Mouse (Mus musculus) ovary, adult 18-20 months (tissue): ENCODE measurements around the gene Prkab1.

Source experiments
- DNase-seq: peaks from one replicate; pipeline ENCODE4 v3.0.0; 2022; ENCODE audit warnings: low spot score, mixed read lengths

The Prkab1 gene

DNA sequence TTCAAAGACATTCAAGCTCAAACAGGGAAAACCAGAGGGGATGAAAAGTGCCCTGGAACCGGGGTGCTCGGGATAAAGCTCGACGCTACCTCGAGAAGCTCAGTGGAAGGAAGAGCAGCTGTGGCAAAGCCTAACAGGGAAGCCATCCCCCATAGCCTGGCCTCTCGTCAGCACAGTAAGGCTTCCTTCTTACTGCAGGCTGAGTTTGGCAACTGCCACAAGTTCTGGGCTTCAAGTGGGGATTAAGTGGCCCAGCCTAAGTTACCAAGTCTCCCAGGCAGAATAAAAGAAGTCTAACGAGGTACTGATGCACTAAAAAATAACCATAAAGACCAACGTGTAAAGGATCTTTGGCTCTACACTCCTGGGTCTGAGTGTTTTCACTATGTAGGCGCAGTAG is 6.1 kb downstream of the Prkab1 start:
- DNase-seq, result no peak

DNA sequence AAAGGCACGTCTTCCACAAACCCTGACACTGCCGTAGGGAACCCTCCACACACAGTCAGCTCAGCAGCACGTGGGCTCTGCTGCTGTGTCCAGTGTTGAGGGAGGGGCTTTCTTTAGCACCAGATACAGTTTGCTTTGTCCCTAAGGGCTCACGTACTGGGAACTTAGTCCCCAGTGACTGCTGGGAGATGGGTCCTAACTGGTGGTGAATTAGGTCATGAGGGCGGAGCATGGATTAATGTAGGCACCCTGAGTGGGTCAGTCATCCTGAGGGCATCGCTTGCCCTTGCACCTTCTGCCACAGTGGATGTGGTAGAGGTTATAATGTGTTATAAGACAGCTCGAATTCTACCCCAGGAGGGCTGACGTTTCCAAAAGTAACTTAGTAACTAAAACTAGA is 6.9 kb downstream of the Prkab1 start:
- no peak for DNase-seq

DNA sequence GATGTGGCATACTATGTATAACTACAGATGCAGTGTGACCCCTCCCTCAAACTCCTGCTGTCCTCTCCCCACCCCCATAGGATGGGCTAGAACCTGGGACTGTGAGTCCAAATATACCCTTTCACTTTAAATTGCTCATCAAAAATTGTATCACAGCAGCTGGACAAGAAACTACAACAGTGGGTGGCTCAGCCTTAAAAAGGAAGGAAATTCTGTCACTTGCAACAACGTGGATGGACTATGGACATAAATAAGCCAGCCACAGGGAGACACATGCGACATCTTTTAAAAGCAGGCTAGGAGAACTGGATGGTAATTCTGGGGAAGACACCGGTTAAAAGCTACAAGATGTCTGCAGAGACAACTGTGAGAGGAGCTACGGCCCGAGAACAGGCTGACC is 7.8 kb downstream of the Prkab1 start:
- DNase-seq, result no peak

GRCm38 (mm10) chr5:116014237-116014636 is 10.1 kb downstream of the Prkab1 start:
- no peak for DNase-seq

DNA sequence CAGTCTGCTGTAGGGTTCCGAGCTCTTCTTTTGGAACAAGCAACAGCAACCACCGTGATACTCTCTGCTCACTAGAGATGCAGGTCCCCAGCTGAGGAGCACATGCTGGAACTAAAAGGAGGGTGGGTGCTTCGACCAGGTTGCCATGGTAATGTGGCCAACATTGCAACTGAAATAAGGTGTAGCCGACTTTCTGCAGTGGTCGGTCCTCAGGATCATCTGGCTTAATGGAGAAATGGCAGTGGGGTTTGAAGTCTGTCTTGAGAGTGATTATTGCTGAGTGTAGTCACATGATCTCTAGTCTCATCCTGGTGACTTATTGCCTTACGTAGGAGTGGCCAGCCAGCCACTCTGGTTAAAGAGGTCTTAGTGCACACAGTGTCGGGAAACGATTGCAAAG is 10.5 kb downstream of the Prkab1 start:
- no peak for DNase-seq

DNA sequence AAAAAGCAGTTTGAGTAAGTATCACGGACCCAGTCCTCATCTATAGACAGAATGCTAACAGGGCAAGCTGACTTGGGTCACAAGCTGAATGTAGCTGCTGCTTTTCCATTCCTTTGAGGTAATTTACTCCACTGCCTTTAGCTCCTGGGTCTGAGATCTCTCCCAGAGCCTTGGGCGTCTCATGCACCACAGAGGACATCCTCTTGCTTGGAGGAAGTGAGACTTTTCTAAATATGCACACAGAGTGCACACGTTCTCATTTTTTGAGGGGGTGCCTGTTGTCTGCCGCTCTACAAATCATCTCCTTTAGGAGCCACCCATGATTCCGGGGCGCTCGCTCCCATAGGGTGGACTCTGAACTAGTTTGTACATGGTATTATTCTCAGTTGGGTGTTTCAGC is 11.8 kb downstream of the Prkab1 start:
- no peak for DNase-seq

DNA sequence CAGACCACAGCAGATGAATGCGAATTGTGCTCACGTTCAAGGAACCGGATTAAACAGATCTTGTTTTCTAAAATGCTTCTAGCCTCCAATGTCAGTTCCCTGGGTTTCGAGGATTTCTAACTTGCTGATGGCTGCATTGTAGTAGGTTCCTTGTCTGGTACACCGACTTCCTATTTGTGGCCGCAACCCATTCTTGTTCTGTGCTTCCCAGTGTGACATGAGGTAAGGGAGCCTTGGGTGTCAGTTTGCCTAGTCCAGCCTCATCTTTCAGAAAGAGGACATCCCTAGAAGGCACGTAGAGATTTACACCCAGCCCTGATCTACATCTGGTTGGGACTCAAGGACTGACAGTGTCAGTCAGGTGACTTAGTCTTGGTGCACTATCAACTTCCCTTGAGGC is 12.6 kb downstream of the Prkab1 start:
- no peak for DNase-seq

DNA sequence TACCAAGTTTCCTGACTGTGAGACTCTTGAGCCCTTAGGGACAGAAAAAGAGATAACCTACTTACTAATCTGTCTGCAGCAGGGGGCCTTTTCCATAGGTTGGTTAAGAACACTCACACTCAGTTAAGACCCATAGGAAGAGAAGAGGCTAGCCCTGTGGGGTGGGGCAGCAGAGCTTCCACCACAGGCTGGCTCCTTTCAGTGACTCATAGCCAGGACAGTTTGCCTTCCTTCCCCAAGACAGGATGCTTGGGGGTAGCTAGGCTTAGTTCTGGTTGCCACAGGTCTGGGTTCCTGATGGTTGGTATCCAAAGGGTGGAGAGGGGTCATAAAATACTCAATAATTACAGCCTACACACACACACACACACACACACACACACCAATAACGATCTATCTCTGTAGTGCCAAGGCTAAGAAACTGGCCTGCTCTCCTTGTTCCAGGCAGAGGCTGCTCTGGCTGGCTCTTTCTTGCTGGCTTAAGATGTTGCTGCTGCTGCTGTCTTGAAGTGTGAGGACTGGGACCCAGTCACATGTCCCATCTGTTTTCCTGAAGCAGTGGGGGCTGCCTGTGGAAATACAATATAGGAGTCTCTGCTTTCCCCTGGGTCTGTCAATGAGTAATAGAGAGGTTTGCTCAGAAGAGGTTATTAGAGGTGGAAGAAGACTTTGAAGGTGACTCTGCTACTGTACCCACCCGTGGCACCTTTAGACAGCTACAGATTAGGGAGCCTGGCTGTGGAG is 14.3 kb downstream of the Prkab1 start:
- no peak for DNase-seq

DNA sequence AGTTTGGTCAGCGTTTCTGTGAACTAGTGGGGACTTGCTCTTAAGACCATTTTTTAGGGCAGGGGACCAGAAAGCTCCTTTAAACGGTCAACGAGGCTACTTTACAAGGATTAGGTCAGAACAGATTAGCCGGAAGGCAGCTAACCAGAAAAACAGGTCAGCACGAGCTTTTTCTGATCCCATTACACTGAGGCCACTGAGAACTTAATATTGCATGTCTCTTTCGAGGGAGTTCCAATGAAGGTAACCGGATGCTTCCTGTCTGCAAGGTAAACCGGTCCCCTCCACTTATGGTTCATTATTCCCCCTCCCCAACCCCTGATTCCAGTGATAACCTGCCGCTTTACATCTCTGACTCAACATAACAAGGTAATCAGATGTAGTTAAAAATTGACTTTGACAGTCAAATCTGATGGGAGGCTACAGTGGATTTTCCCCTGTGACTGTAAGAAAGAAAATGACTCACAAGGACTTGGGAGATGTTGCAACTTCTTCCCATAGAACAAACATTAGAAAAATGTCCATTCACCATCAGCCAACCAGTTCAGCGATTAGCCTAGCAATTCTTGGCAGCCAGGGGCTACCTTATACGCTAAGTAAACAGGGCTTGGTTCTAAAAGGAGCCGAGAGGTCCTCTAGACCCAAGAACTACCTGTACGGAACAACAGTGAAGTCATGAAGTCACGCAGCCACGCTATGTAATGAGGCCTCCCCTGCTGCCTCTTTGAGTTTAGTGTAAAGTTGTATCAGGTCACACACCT is 15.0 kb downstream of the Prkab1 start:
- DNase-seq, result no peak

DNA sequence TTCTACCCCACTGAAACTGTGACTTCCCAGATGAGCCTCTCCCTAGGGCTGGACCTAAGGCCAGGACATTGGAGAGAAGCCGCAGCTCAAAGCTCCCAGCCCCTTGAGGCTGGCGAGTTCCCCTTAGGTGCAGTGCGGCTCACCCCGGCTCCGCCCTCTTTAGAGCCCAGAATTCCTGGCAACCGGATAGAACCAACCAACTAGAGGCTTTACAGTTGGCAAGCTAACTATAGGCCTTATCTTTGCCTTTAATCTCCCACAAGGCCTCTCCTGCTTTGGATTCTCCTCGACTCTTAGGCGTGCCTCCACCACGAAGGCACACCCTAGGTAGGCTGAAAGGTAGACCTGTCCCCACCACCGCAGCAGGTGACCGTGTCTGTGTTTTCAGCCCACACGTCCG is 16.6 kb downstream of the Prkab1 start:
- DNase-seq, result no peak

DNA sequence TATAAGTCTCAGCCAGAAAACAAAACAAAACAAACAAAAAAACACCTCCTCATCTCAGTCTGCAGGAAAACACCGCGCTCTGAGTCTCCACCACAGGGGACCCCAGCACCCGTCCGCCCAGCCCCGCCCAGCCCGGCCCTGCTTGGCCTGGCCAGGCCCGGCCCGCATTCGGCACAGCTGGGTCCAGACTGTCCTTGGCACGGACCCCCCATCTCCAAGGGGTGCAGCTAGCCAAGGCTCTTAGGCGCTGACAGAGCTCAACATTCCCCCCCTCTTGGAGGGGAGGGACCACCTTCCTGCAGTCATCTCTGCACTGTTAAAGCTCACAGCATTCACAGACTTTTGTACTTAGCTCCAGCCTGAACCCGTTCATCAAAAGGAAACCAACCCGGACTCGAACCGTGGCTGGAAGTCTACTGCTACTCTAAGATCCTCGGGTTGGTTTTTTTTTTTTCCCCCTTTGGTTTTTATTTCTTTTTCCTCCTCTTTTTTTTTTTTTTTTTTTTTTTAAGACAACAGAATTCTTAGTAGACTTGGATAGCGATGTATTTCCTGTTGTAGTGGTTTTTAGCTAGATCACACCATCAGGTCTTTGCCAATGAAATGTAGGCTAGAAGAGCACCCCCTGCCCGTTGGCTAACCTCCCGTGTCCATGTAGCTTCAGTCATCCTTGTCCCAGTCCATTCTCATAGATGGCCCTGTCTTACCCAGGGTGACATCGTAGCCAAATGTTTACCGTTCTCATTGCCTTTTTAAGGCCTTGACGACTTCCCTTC is 17.8 kb downstream of the Prkab1 start:
- no peak for DNase-seq

DNA sequence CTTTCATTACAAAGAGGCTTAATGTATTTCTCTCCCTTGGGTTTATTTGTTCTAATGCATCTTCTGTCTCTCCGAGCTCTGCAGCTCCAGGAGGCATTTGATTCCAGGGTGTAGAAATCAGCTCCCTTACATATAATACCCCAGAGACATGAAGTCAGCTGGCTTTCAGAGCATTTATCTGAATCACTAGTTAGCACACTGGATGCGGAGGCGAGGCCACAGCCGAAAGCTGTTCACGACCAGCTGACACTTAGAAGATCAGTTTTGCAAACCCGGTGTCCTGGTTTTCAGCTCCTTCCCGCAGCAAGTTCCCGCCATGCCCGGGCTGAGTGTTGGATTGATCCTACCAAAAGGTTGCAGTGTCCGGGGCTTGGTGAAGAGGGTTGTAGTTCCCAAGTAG is 20.0 kb downstream of the Prkab1 start:
- DNase-seq, result no peak

DNA sequence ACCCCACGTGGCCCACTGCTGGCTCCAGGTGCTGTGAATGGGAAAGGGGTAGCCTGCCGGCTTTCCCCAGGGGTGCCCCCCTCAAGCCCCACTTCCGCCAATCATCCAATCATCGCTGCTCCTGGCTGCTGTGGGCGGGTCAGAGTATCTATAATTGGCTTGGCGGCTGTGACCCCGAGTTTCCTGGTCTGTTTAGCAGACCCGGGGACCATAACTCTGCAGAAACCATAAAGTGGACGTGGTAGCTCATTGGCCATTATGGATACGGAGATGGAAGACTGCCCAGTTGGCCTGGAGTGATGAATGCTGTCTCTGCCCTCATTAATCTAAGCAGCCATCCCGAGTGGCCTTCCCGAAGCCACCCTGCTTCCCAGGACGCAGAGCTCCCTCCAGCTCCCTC is 20.5 kb downstream of the Prkab1 start:
- no peak for DNase-seq

GRCm38 (mm10) chr5:116003154-116003553 is 21.2 kb downstream of the Prkab1 start:
- no peak for DNase-seq

DNA sequence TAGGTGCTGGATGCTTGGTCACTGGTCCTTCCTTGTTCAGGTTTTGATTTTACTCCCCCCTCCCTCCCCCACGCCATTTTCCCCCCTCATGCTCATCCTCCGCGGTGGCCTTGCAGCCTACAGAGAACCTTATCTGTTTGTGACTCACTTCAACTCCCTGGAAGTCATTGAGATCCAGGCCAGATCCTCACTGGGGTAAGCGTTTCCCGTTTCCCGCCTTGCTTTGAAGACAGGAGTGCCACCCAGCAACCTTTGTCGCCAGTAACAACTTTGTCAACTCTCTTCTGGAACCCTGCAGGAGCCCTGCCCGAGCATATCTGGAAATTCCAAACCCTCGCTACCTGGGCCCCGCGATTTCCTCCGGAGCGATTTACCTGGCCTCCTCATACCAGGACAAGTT is 26.9 kb downstream of the Prkab1 start:
- DNase-seq, result no peak

- DNase-seq, result no peak
Observed at GRCm38 (mm10) chr5:115994101-115994500, 30.2 kb downstream of the Prkab1 start.

DNA sequence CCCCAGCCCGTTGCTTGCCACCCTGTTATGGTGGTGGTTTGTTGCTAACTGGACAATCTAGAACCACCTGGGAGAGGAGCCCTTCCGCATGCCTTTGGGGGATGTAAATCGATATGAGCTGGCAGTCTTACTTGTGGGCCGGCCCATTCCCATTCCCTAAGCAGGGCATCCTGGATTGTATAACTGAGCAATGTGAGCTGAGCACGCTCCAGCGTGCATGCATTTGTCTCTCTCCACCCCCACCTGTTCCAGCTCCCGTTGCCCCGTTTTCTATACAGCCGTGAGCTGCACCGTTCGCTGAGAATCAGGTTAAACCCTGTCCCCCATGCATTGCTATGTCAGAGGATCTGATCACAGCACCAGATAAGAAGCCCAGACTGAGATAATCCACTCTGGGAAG is 32.6 kb downstream of the Prkab1 start:
- no peak for DNase-seq

GRCm38 (mm10) chr5:115987284-115987683 is 37.0 kb downstream of the Prkab1 start:
- DNase-seq, result no peak

DNA sequence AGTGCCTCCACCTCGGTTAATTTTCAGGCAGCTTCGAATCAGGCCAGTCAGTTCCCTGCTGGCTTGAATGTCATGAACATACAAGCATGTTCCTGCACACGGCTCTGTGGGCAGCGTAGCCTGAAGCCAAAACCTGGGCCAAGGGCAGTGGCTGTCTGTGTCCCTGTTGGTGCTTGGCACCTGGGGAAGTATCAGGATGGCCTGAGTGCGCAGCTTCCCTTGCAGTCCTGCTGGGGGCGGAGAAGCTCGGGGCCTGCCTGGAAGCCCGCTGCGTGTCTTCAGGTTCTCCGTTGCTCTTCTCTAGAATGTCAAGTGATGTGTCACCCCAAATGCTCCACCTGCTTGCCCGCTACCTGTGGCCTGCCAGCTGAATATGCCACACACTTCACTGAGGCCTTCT is 39.2 kb downstream of the Prkab1 start:
- DNase-seq, result no peak

GRCm38 (mm10) chr5:115984392-115984791 is 39.9 kb downstream of the Prkab1 start:
- DNase-seq, result no peak

DNA sequence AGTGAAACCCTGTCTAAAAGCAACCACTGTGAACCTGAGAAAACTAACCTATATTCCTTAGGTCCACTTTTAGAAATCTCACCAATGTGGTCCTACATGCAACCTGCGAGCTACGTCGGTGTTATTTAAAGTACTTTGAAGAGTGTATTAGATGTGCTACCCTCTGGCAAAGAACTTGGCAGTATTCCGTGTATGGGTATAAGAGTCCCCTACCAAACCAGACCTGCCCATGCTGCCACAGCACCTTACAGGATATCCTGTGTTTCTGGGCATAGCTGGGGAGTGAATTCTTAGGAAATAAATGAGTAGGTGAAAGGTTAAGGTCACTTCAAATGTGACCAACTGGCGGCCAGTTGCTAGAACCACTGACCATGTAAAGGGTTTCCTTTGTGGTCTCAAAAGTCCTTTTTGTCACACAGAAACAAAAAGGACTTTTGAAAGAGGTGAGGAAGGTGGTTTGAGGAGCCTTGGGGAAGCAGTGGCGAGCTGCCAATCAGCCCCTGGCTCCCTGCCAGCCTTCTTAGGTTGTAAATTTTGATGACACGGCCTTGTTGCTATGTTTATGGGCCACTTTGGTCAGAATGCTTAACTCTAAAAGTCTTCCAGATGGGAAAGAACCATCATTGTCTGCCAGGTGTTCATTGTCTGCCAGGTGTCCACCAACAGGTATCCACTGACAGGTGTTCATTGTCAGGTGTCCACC is 41.5 kb downstream of the Prkab1 start:
- no peak for DNase-seq

GRCm38 (mm10) chr5:115980537-115980936 is 43.8 kb downstream of the Prkab1 start:
- no peak for DNase-seq
